Mouse (Mus musculus) hindlimb bud, embryonic 11.5 days (tissue): Measurements from ENCODE around the gene Fcgrt.
"Not testable (repeated sequence)": the region's sequence is repeated elsewhere in the genome, so short reads cannot be mapped to it uniquely, and the experiment has no call there.

Source experiments
- DNase-seq: peaks from one replicate; pipeline ENCODE4 v3.0.0-alpha.2; 2012; ENCODE audit warnings: low read depth, low spot score; ENCODE audit errors: extremely low spot score

Gene Fcgrt

GRCm38 (mm10) chr7:45103652-45104180 lies at the start of gene Fcgrt:
Gene Fcgrt, minus strand, starts transcription at chr7:45103851.
- no peak for DNase-seq

GRCm38 (mm10) chr7:45153052-45153451 lies 49.4 kb upstream of the Fcgrt start:
- not testable (repeated sequence) for DNase-seq

GRCm38 (mm10) chr7:45151303-45151702 lies 47.7 kb upstream of the Fcgrt start:
- no peak for DNase-seq

GRCm38 (mm10) chr7:45150321-45150720 lies 46.7 kb upstream of the Fcgrt start:
- DNase-seq: no peak

GRCm38 (mm10) chr7:45149545-45149944 lies 45.9 kb upstream of the Fcgrt start:
- no peak for DNase-seq

- DNase-seq: no peak
Observed at GRCm38 (mm10) chr7:45148534-45149098, 45.0 kb upstream of the Fcgrt start.

GRCm38 (mm10) chr7:45147899-45148298 lies 44.2 kb upstream of the Fcgrt start:
- no peak for DNase-seq

- DNase-seq: no peak
Observed at GRCm38 (mm10) chr7:45147267-45147666, 43.6 kb upstream of the Fcgrt start.

- no peak for DNase-seq
Observed at GRCm38 (mm10) chr7:45145460-45145859, 41.8 kb upstream of the Fcgrt start.

- no peak for DNase-seq
Observed at GRCm38 (mm10) chr7:45144368-45145174, 40.9 kb upstream of the Fcgrt start.

- no peak for DNase-seq
Observed at GRCm38 (mm10) chr7:45141914-45142313, 38.3 kb upstream of the Fcgrt start.

GRCm38 (mm10) chr7:45141319-45141718 lies 37.7 kb upstream of the Fcgrt start:
- no peak for DNase-seq

- no peak for DNase-seq
Observed at GRCm38 (mm10) chr7:45139904-45140723, 36.5 kb upstream of the Fcgrt start.

GRCm38 (mm10) chr7:45138403-45138802 lies 34.8 kb upstream of the Fcgrt start:
- no peak for DNase-seq

GRCm38 (mm10) chr7:45137171-45138006 lies 33.7 kb upstream of the Fcgrt start:
- DNase-seq: no peak

GRCm38 (mm10) chr7:45135993-45136567 lies 32.4 kb upstream of the Fcgrt start, which contains the start of the genes Gm45713 and Flt3l:
Gene Gm45713, minus strand, starts transcription at chr7:45136231.
Gene Flt3l, minus strand, starts transcription at chr7:45136432.
- no peak for DNase-seq

GRCm38 (mm10) chr7:45135370-45135769 lies 31.7 kb upstream of the Fcgrt start:
- DNase-seq: no peak

GRCm38 (mm10) chr7:45134544-45135026 lies 30.9 kb upstream of the Fcgrt start:
- DNase-seq: no peak

- no peak for DNase-seq
Observed at GRCm38 (mm10) chr7:45133446-45134159, 30.0 kb upstream of the Fcgrt start.
